Mouse (Mus musculus) cerebellum, adult 2 months (tissue): ENCODE measurements around the gene Dab2ip.

Experiments
- CTCF ChIP-seq: fragments of 200-500 bp; IDR thresholded peaks from 2 replicates; pipeline ENCODE4 v1.5.1; 2011; ENCODE audit warnings: low read depth, mild to moderate bottlenecking, control low read depth, low read length, moderate library complexity, borderline replicate concordance; ENCODE audit not compliant: insufficient read depth
- POLR2A ChIP-seq: fragments of 200-500 bp; IDR thresholded peaks from 2 replicates; pipeline ENCODE4 v1.6.1; 2011; ENCODE audit warnings: low read length, control low read depth, borderline replicate concordance; ENCODE audit not compliant: insufficient read depth

- TF ChIP-seq POLR2A, result no peak
- TF ChIP-seq CTCF, result no peak
These were observed 79.9 kb downstream of the Dab2ip start for GRCm38 (mm10) chr2:35637880-35638535.
